ENCODE assay signal across 18 mouse cellular contexts in genomic region chr17:15075033-15075432, GRCm38 (mm10). TPM values are rescaled to one million over a fixed set of nuclear protein-coding genes. Genes with fewer than 3 reads are reported as not detected.
DNase-seq lines count a peak whose midpoint lies in the region; ATAC-seq and TF ChIP-seq lines count a peak whose summit lies in the region.
"Had no signal": no experiment of that assay in that cellular context is flagged by ENCODE, and none has a peak within 500 bp of the region (broad histone marks: within the 10 kb centered on the region; RNA-seq: fewer than 3 reads in every experiment).

No protein-coding gene starts in this region.

- 49% methylated on average over 8 of the region's 8 CpGs for WGBS in lung, embryonic 15.5 days
- 46% methylated on average over 8 of the region's 8 CpGs for WGBS in intestine, postnatal 0 days
- 63% methylated on average over 8 of the region's 8 CpGs for WGBS in kidney, embryonic 14.5 days
- 61% methylated on average over 8 of the region's 8 CpGs for WGBS in stomach, embryonic 14.5 days
- 87% methylated on average over 8 of the region's 8 CpGs for WGBS in heart, adult 2 months

- no peaks in the 10 kb centered on the region for H3K9me3 ChIP-seq in lung, embryonic 15.5 days
- H3K9me3 ChIP-seq in intestine, postnatal 0 days (ENCODE audit: control insufficient read depth) = no peaks in the 10 kb centered on the region
- H3K9me3 ChIP-seq in kidney, embryonic 14.5 days (ENCODE audit: control insufficient read depth, low read length) = no peaks in the 10 kb centered on the region
- no peaks in the 10 kb centered on the region for H3K9me3 ChIP-seq in stomach, embryonic 14.5 days (ENCODE audit: control insufficient read depth, low read depth, low read length)
- H3K9me3 ChIP-seq: embryonic facial prominence, embryonic 15.5 days; forebrain, embryonic 13.5 days; neural tube, embryonic 12.5 days had no signal

- TF ChIP-seq POLR2A in heart, adult 2 months (IDR thresholded peaks at IDR 0.05; ENCODE audit: insufficient read depth, low read depth, low read length) = no peak

- H3K4me1 ChIP-seq in lung, embryonic 15.5 days = peaks cover 9% of the 10 kb centered on the region
- peaks cover 3% of the 10 kb centered on the region; the same call in 1 of the 2 replicates for H3K4me1 ChIP-seq in intestine, postnatal 0 days (replicated peaks; ENCODE audit: control insufficient read depth, insufficient read depth, low read length)
- no peaks in the 10 kb centered on the region; the same call in 1 of the 2 replicates for H3K4me1 ChIP-seq in kidney, embryonic 14.5 days (ENCODE audit: control insufficient read depth, insufficient read depth, low read length)
- no peaks in the 10 kb centered on the region for H3K4me1 ChIP-seq in stomach, embryonic 14.5 days (ENCODE audit: control insufficient read depth, insufficient read depth, low read length)
- H3K4me1 ChIP-seq in heart, adult 2 months (ENCODE audit: control insufficient read depth, insufficient read depth, low read length) = no peaks in the 10 kb centered on the region
- H3K4me1 ChIP-seq: embryonic facial prominence, embryonic 15.5 days; forebrain, embryonic 13.5 days; neural tube, embryonic 12.5 days had no signal

- 0 out of 2 replicates have a peak overlapping the region, but pooled peaks have one; percentile 18 for H3K4me2 ChIP-seq in lung, embryonic 15.5 days
- H3K4me2 ChIP-seq in intestine, postnatal 0 days (replicated peaks; ENCODE audit: low read depth) = no peak overlapping the region
- H3K4me2 ChIP-seq in kidney, embryonic 14.5 days (replicated peaks; ENCODE audit: low read depth, low read length) = no peak overlapping the region
- no peak overlapping the region for H3K4me2 ChIP-seq in stomach, embryonic 14.5 days (replicated peaks; ENCODE audit: low read depth, low read length)
- H3K4me2 ChIP-seq: embryonic facial prominence, embryonic 15.5 days; forebrain, embryonic 13.5 days; neural tube, embryonic 12.5 days had no signal

- intact Hi-C loops in heart, adult 2 months (cut with DNase I) = no loop called here

- no peak for DNase-seq in lung, postnatal 25 days (ENCODE audit: low spot score)
- no peak for DNase-seq in cerebellum, postnatal 10 days
- no peak for DNase-seq in heart, adult 2 months
- DNase-seq in cerebellum, postnatal 36 days = no peak
- DNase-seq: adrenal gland, adult 8-10 months; cerebellum, adult 2 months; right cerebral cortex, postnatal 4 days had no signal

- no peak overlapping the region for H3K4me3 ChIP-seq in lung, embryonic 15.5 days
- H3K4me3 ChIP-seq in intestine, postnatal 0 days (ENCODE audit: low read depth, low read length) = no peak overlapping the region
- H3K4me3 ChIP-seq in kidney, embryonic 14.5 days (ENCODE audit: low read length) = no peak overlapping the region
- H3K4me3 ChIP-seq in stomach, embryonic 14.5 days (ENCODE audit: low read depth, low read length) = no peak overlapping the region
- H3K4me3 ChIP-seq in heart, adult 2 months = no peak overlapping the region
- H3K4me3 ChIP-seq: embryonic facial prominence, embryonic 15.5 days; forebrain, embryonic 13.5 days; neural tube, embryonic 12.5 days had no signal

- no peaks in the 10 kb centered on the region for H3K27me3 ChIP-seq in lung, embryonic 15.5 days
- no peaks in the 10 kb centered on the region for H3K27me3 ChIP-seq in intestine, postnatal 0 days (replicated peaks; ENCODE audit: control insufficient read depth, insufficient read depth, low read length)
- H3K27me3 ChIP-seq in kidney, embryonic 14.5 days (ENCODE audit: control insufficient read depth, insufficient read depth, low read length) = no peaks in the 10 kb centered on the region
- no peaks in the 10 kb centered on the region for H3K27me3 ChIP-seq in stomach, embryonic 14.5 days (ENCODE audit: control insufficient read depth, insufficient read depth, low read length)
- no peaks in the 10 kb centered on the region for H3K27me3 ChIP-seq in heart, adult 2 months (ENCODE audit: control insufficient read depth, insufficient read depth, low read length)
- H3K27me3 ChIP-seq: embryonic facial prominence, embryonic 15.5 days; forebrain, embryonic 13.5 days; neural tube, embryonic 12.5 days had no signal

- H3K36me3 ChIP-seq in lung, embryonic 15.5 days = no peaks in the 10 kb centered on the region
- H3K36me3 ChIP-seq in intestine, postnatal 0 days (ENCODE audit: control insufficient read depth, insufficient read depth) = no peaks in the 10 kb centered on the region
- H3K36me3 ChIP-seq in kidney, embryonic 14.5 days (ENCODE audit: control insufficient read depth, insufficient read depth, low read length) = no peaks in the 10 kb centered on the region
- H3K36me3 ChIP-seq in stomach, embryonic 14.5 days (ENCODE audit: control insufficient read depth, insufficient read depth, low read length) = no peaks in the 10 kb centered on the region
- H3K36me3 ChIP-seq in heart, adult 2 months (ENCODE audit: control insufficient read depth, insufficient read depth, low read length) = no peaks in the 10 kb centered on the region
- H3K36me3 ChIP-seq: embryonic facial prominence, embryonic 15.5 days; neural tube, embryonic 12.5 days had no signal

- TF ChIP-seq EP300 in heart, adult 2 months (IDR thresholded peaks at IDR 0.05; ENCODE audit: insufficient read depth, low read depth, low read length) = no peak

- H3K9ac ChIP-seq in lung, embryonic 15.5 days = no peak overlapping the region
- H3K9ac ChIP-seq in intestine, postnatal 0 days (ENCODE audit: low read depth, low read length) = no peak overlapping the region
- no peak overlapping the region for H3K9ac ChIP-seq in kidney, embryonic 14.5 days (ENCODE audit: low read depth, low read length)
- no peak overlapping the region for H3K9ac ChIP-seq in stomach, embryonic 14.5 days (replicated peaks; ENCODE audit: low read depth, low read length)
- no peak overlapping the region for H3K9ac ChIP-seq in heart, adult 2 months (ENCODE audit: low read depth, low read length)
- H3K9ac ChIP-seq: embryonic facial prominence, embryonic 15.5 days; forebrain, embryonic 13.5 days; neural tube, embryonic 12.5 days had no signal

- peak; percentile 68; the same call in 1 of the 2 replicates for ATAC-seq in lung, embryonic 15.5 days (ENCODE audit: borderline replicate concordance, extremely low read depth, low FRiP score, low TSS enrichment)
- peak; percentile 52 for ATAC-seq in intestine, postnatal 0 days
- peak; percentile 55; the same call in 1 of the 2 replicates for ATAC-seq in kidney, embryonic 14.5 days (ENCODE audit: low FRiP score, low TSS enrichment)
- ATAC-seq in stomach, embryonic 14.5 days (ENCODE audit: insufficient number of reproducible peaks, insufficient read depth, low FRiP score, low read depth) = peak; percentile 84
- ATAC-seq: forebrain, embryonic 13.5 days; hindbrain, embryonic 16.5 days had no signal

- H3K79me2 ChIP-seq in heart, adult 2 months (replicated peaks; ENCODE audit: control insufficient read depth, insufficient read depth, low read length) = no peaks in the 10 kb centered on the region

- no peak for TF ChIP-seq CTCF in intestine, postnatal 0 days (IDR thresholded peaks at IDR 0.05; ENCODE audit: low read depth)
- TF ChIP-seq CTCF in heart, adult 2 months (IDR thresholded peaks at IDR 0.05) = no peak

- H3K27ac ChIP-seq in lung, embryonic 15.5 days = peak overlapping the region; percentile 57; the same call in 1 of the 2 replicates
- no peak overlapping the region for H3K27ac ChIP-seq in intestine, postnatal 0 days (ENCODE audit: low read depth, low read length)
- H3K27ac ChIP-seq in kidney, embryonic 14.5 days (ENCODE audit: low read depth, low read length) = no peak overlapping the region; the same call in 1 of the 2 replicates
- H3K27ac ChIP-seq in stomach, embryonic 14.5 days (ENCODE audit: low read length) = peak overlapping the region; percentile 52; the same call in 1 of the 2 replicates
- no peak overlapping the region for H3K27ac ChIP-seq in heart, adult 2 months
- H3K27ac ChIP-seq: embryonic facial prominence, embryonic 15.5 days; forebrain, embryonic 13.5 days; neural tube, embryonic 12.5 days had no signal

RNA-seq across cellular contexts. Expression of gene Gm3448, which starts 33.7 kb away (rescaled TPM):
- polyA plus RNA-seq in lung, embryonic 15.5 days (2015; fragmentation: Nextera tagmentation; extraction: Ambion mirVana) = 3.3 and 3.7 TPM in 2 replicates
- 2.7 and 4.4 TPM in 2 replicates for polyA plus RNA-seq in intestine, postnatal 0 days (2015; fragmentation: Nextera tagmentation; extraction: Ambion mirVana)
- 3.8 and 4.0 TPM in 2 replicates for polyA plus RNA-seq in kidney, embryonic 14.5 days (2014; fragmentation: Nextera tagmentation; extraction: Ambion mirVana)
- 4.7 and 5.0 TPM in 2 replicates for polyA plus RNA-seq in stomach, embryonic 14.5 days (2014; fragmentation: Nextera tagmentation; extraction: Ambion mirVana)
- total RNA-seq in heart, adult 2 months (2021) = 1 to 10 TPM; 1.0 TPM
- 0.84 and 1.00 TPM in 2 replicates for polyA plus RNA-seq in heart, adult 2 months (2012; rRNA removed)

RNA-seq across cellular contexts. Expression of gene Tcte3, which starts 33.7 kb away (rescaled TPM):
- 0.53 and 1.2 TPM in 2 replicates for polyA plus RNA-seq in lung, embryonic 15.5 days (2015; fragmentation: Nextera tagmentation; extraction: Ambion mirVana)
- polyA plus RNA-seq in intestine, postnatal 0 days (2015; fragmentation: Nextera tagmentation; extraction: Ambion mirVana) = 3.2 and 3.4 TPM in 2 replicates
- not detected in 2 replicates for polyA plus RNA-seq in kidney, embryonic 14.5 days (2014; fragmentation: Nextera tagmentation; extraction: Ambion mirVana)
- not detected in 2 replicates for polyA plus RNA-seq in stomach, embryonic 14.5 days (2014; fragmentation: Nextera tagmentation; extraction: Ambion mirVana)
- under 1 TPM in 1 of 2 experiments, not detected in 1; 0.52 TPM for total RNA-seq in heart, adult 2 months (2021)
- 1.6 TPM in 1 of 2 replicates, not detected in the other for polyA plus RNA-seq in heart, adult 2 months (2012; rRNA removed)
- total RNA-seq: left cerebral cortex, postnatal 10 days; liver, adult 2 months had no signal
- polyA plus RNA-seq: cerebellum, adult 2 months; embryonic facial prominence, embryonic 15.5 days; heart, postnatal 0 days; liver, adult 2 months; neural tube, embryonic 12.5 days had no signal

RNA-seq across cellular contexts. Expression of gene Ermard, which starts 34.0 kb away (rescaled TPM):
- polyA plus RNA-seq in lung, embryonic 15.5 days (2015; fragmentation: Nextera tagmentation; extraction: Ambion mirVana) = 69.2 and 85.6 TPM in 2 replicates
- 27.4 and 30.9 TPM in 2 replicates for polyA plus RNA-seq in intestine, postnatal 0 days (2015; fragmentation: Nextera tagmentation; extraction: Ambion mirVana)
- 70.0 and 96.9 TPM in 2 replicates for polyA plus RNA-seq in kidney, embryonic 14.5 days (2014; fragmentation: Nextera tagmentation; extraction: Ambion mirVana)
- 80.8 and 97.4 TPM in 2 replicates for polyA plus RNA-seq in stomach, embryonic 14.5 days (2014; fragmentation: Nextera tagmentation; extraction: Ambion mirVana)
- total RNA-seq in heart, adult 2 months (2021) = 10 to 100 TPM; 23.6 to 25.8 TPM
- polyA plus RNA-seq in heart, adult 2 months (2012; rRNA removed) = 34.4 and 38.6 TPM in 2 replicates

Comparison
In these comparisons a context has a peak if more than half of its experiments do, and no peak if none do; other contexts are left out.
1. H3K27ac ChIP-seq: peak in lung, embryonic 15.5 days (single experiment) and stomach, embryonic 14.5 days (single experiment); none in intestine, postnatal 0 days (single experiment), kidney, embryonic 14.5 days (single experiment) and heart, adult 2 months (single experiment).
2. Peak in every context shown above with its lines, with median percentiles within 50 percentile points of each other: ATAC-seq.